Mouse (Mus musculus) neural tube, embryonic 12.5 days (tissue): ENCODE measurements around the gene Atp6v1a. TPM values are rescaled to one million over a fixed set of nuclear protein-coding genes. Genes with fewer than 3 reads are reported as not detected.

ENCODE experiments used
- ATAC-seq: fragments of 200-750 bp; cut with Nextera tagmentation; 2 replicates; pipeline ENCODE4 v1.8.0; 2017; ENCODE audit warnings: low read depth, mild to moderate bottlenecking, moderate TSS enrichment, moderate library complexity; ENCODE audit not compliant: low FRiP score
- H3K27ac ChIP-seq: fragments of 300-500 bp; sonication (generic); 2 replicates; pipeline ENCODE4 v1.5.1; 2016
- H3K27me3 ChIP-seq: fragments of 300-500 bp; sonication (generic); replicated peaks from 2 replicates; pipeline ENCODE4 v1.6.1; 2016; ENCODE audit warnings: mild to moderate bottlenecking
- H3K36me3 ChIP-seq: fragments of 300-500 bp; sonication (generic); 2 replicates; pipeline ENCODE4 v1.6.1; 2016; ENCODE audit warnings: mild to moderate bottlenecking
- H3K4me1 ChIP-seq: fragments of 300-500 bp; sonication (generic); 2 replicates; pipeline ENCODE4 v1.6.1; 2016
- H3K4me2 ChIP-seq: fragments of 300-500 bp; sonication (generic); replicated peaks from 2 replicates; pipeline ENCODE4 v1.6.1; 2016; ENCODE audit warnings: mild to moderate bottlenecking
- H3K4me3 ChIP-seq: fragments of 300-500 bp; sonication (generic); 2 replicates; pipeline ENCODE4 v1.5.1; 2016
- H3K9ac ChIP-seq: fragments of 300-500 bp; sonication (generic); 2 replicates; pipeline ENCODE4 v1.6.1; 2016; ENCODE audit warnings: mild to moderate bottlenecking
- H3K9me3 ChIP-seq: fragments of 300-500 bp; sonication (generic); 2 replicates; pipeline ENCODE4 v1.6.1; 2016; ENCODE audit warnings: mild to moderate bottlenecking
- WGBS: fragments of 180-500 bp; shearing (Covaris S2); methylation state at CpG from one replicate; pipeline ENCODE4 v1.1.7; 2016; 5-methylcytosine and 5-hydroxymethylcytosine counted together
- polyA plus RNA-seq: library from polyadenylated mRNA; unstranded; fragments of >200 nt; fragmentation: Nextera tagmentation; extraction: Ambion mirVana; gene quantifications from 2 replicates; pipeline ENCODE4 v1.2.1, GENCODE M21; 2016

Gene Atp6v1a
- polyA plus RNA-seq, 1 experiment from 2014 or later = 72.1 TPM

DNA sequence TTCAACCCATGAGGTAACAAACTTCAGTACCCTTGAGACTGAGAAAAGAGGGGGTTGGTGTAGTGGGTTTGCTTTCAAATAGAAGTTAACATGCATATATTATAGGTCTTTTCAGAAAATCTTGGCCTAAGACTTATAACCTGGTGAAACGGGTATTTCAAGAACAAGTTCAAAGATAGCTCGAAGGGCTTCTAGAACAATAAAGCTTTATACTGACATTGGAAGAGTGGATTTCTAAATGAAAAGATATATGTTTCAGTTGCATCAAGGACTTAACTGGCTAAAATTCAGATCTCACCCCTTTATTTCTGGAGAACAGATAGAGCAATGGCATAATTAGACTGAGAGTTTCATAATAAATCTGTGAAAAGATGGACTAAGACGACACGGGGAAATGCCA is 29.5 kb upstream of the Atp6v1a start:
- H3K4me2 ChIP-seq = no peak overlapping the region
- WGBS = 86% methylated on average over 4 of the region's 4 CpGs
- H3K9me3 ChIP-seq = no peaks in the 10 kb centered on the region
- ATAC-seq = no peak
- H3K27ac ChIP-seq = no peak overlapping the region
- no peaks in the 10 kb centered on the region for H3K27me3 ChIP-seq
- no peak overlapping the region for H3K9ac ChIP-seq
- H3K36me3 ChIP-seq = no peaks in the 10 kb centered on the region
- no peak overlapping the region for H3K4me3 ChIP-seq
- peaks cover under 1% of the 10 kb centered on the region; the same call in 1 of the 2 replicates for H3K4me1 ChIP-seq

- Histone ChIP-seq H3K4me1 (no peaks in the 10 kb centered on the region), H3K4me3 (no peak overlapping the region), H3K27me3 (no peaks in the 10 kb centered on the region), H3K27ac (no peak overlapping the region), H3K4me2 (no peak overlapping the region), H3K36me3 (no peaks in the 10 kb centered on the region), H3K9me3 (no peaks in the 10 kb centered on the region), H3K9ac (no peak overlapping the region)
- no peak for ATAC-seq
- 62% methylated on average over 3 of the region's 3 CpGs for WGBS
These were observed 25.7 kb upstream of the Atp6v1a start for GRCm38 (mm10) chr16:44165182-44165581.

DNA sequence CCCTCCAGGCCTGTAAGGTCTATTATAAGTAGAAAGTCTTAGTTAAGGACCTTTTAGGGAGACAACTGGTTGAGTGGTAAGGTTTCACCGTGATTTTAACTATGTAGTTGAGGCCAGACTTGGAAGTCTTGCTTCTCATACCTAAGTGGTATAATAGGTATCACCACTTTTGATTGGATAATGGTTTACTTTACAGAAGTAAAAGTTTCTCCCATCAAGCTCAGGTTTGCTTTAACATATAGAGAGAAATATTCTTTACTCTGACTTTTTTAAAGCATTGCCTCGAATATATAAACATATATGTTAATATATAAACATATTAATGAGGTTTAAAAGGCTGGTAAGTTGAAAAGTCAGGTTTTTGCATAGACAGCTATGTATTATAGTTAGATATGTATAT is 24.3 kb upstream of the Atp6v1a start:
- no peaks in the 10 kb centered on the region for H3K4me1 ChIP-seq
- no peak overlapping the region for H3K27ac ChIP-seq
- H3K9me3 ChIP-seq = no peaks in the 10 kb centered on the region
- no peak overlapping the region for H3K4me3 ChIP-seq
- no peaks in the 10 kb centered on the region for H3K27me3 ChIP-seq
- ATAC-seq = no peak
- peaks cover 3% of the 10 kb centered on the region; the same call in 1 of the 2 replicates for H3K36me3 ChIP-seq
- H3K9ac ChIP-seq = no peak overlapping the region
- 89% methylated on average over 2 of the region's 2 CpGs for WGBS
- H3K4me2 ChIP-seq = no peak overlapping the region

GRCm38 (mm10) chr16:44159325-44159724 is 19.8 kb upstream of the Atp6v1a start:
- H3K36me3 ChIP-seq = peaks cover 11% of the 10 kb centered on the region; the same call in 1 of the 2 replicates
- no peak overlapping the region for H3K4me2 ChIP-seq
- 96% methylated on average over 7 of the region's 7 CpGs for WGBS
- H3K9ac ChIP-seq = no peak overlapping the region
- H3K9me3 ChIP-seq = no peaks in the 10 kb centered on the region
- H3K27me3 ChIP-seq = no peaks in the 10 kb centered on the region
- no peak for ATAC-seq
- no peak overlapping the region for H3K27ac ChIP-seq
- no peak overlapping the region for H3K4me3 ChIP-seq
- no peaks in the 10 kb centered on the region for H3K4me1 ChIP-seq

- H3K4me1 ChIP-seq = no peaks in the 10 kb centered on the region
- no peak overlapping the region for H3K9ac ChIP-seq
- H3K27ac ChIP-seq = no peak overlapping the region
- H3K36me3 ChIP-seq = peaks cover 9% of the 10 kb centered on the region; the same call in 1 of the 2 replicates
- no peak for ATAC-seq
- no peaks in the 10 kb centered on the region for H3K9me3 ChIP-seq
- WGBS = 67% methylated on average over 6 of the region's 6 CpGs
- H3K4me3 ChIP-seq = no peak overlapping the region
- no peak overlapping the region for H3K4me2 ChIP-seq
- no peaks in the 10 kb centered on the region for H3K27me3 ChIP-seq
These were observed 15.1 kb upstream of the Atp6v1a start for GRCm38 (mm10) chr16:44154497-44155057.

GRCm38 (mm10) chr16:44149002-44149767 is 9.7 kb upstream of the Atp6v1a start:
- H3K4me3 ChIP-seq = no peak overlapping the region
- 91% methylated on average over 1 of the region's 1 CpGs for WGBS
- no peak overlapping the region for H3K9ac ChIP-seq
- H3K27me3 ChIP-seq = no peaks in the 10 kb centered on the region
- no peaks in the 10 kb centered on the region for H3K4me1 ChIP-seq
- H3K27ac ChIP-seq = no peak overlapping the region
- no peaks in the 10 kb centered on the region for H3K36me3 ChIP-seq
- ATAC-seq = no peak
- H3K9me3 ChIP-seq = no peaks in the 10 kb centered on the region
- H3K4me2 ChIP-seq = no peak overlapping the region

DNA sequence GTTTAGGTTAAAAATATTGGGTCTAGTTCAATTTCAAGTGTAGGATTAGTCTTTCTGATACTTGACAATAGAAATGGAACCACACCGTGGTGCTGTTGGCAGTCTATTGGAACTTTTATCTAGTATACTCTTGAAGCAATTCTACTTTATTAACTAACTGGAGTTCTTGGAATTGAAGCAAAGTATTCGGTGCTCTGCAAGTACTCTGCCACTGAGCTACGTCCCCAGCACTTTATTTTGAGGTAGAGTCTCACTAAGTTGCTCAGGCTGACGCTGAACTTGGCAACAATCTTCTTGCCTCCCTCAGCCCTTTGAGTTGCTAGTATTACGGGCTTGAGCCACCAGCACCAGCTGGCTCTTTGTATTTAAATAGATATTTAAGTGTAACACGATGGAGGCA is 2.0 kb upstream of the Atp6v1a start:
- 61% methylated on average over 6 of the region's 6 CpGs for WGBS
- Histone ChIP-seq H3K4me3 (no peak overlapping the region), H3K4me2 (peak overlapping the region; percentile 75), H3K9me3 (no peaks in the 10 kb centered on the region), H3K27ac (no peak overlapping the region), H3K27me3 (no peaks in the 10 kb centered on the region), H3K4me1 (peaks cover 12% of the 10 kb centered on the region; the same call in 1 of the 2 replicates), H3K36me3 (no peaks in the 10 kb centered on the region), H3K9ac (no peak overlapping the region)
- ATAC-seq = no peak

GRCm38 (mm10) chr16:44140186-44140787 is 782 bp upstream of the Atp6v1a start:
- WGBS = under 1% methylated on average over 42 of the region's 44 CpGs
- H3K9ac ChIP-seq = peak overlapping the region; percentile 87
- ATAC-seq = peak; percentile 52

DNA sequence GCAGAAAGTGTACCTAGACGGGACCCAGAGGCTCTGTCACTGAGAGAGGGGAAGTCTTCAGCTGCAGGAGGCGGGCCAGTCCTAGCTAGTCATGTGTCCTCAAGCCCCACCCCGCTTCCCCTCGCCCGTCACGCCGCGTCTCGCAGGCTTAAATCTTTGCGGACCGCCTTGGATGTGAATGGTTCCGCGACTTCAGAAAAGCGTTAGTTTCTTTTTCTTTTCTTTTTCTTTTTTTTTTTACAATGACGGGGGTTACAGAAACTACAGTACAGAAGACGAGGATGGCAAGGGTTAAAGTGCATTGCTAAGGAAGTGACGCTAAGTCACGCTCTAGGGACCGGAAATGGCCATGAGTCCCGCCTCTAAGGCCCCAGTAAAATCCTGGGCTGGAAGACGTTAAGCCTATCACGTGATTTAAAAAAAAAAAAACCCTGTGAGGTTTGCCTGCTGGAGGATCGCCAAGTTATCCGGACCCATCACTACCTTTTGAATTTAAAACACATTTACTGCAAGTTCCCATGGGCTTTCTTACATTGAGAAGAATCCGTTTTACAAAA is 448 bp downstream of the Atp6v1a start:
- peak overlapping the region; percentile 91 for H3K4me2 ChIP-seq
- no peaks in the 10 kb centered on the region for H3K27me3 ChIP-seq
- WGBS = under 1% methylated on average over 25 of the region's 25 CpGs
- no peaks in the 10 kb centered on the region for H3K36me3 ChIP-seq
- peak overlapping the region; percentile 87 for H3K9ac ChIP-seq
- ATAC-seq = peak; percentile 88
- peak overlapping the region; percentile 92 for H3K27ac ChIP-seq
- no peaks in the 10 kb centered on the region for H3K9me3 ChIP-seq
- peak overlapping the region; percentile 90 for H3K4me3 ChIP-seq
- peaks cover 12% of the 10 kb centered on the region; the same call in 1 of the 2 replicates for H3K4me1 ChIP-seq

More at GRCm38 (mm10) chr16:44140186-44140787, 782 bp upstream of the Atp6v1a start:
- Histone ChIP-seq H3K9me3 (no peaks in the 10 kb centered on the region), H3K4me3 (peak overlapping the region; percentile 90), H3K36me3 (no peaks in the 10 kb centered on the region), H3K27ac (peak overlapping the region; percentile 92), H3K4me1 (peaks cover 12% of the 10 kb centered on the region; the same call in 1 of the 2 replicates), H3K4me2 (peak overlapping the region; percentile 75), H3K27me3 (no peaks in the 10 kb centered on the region)

DNA sequence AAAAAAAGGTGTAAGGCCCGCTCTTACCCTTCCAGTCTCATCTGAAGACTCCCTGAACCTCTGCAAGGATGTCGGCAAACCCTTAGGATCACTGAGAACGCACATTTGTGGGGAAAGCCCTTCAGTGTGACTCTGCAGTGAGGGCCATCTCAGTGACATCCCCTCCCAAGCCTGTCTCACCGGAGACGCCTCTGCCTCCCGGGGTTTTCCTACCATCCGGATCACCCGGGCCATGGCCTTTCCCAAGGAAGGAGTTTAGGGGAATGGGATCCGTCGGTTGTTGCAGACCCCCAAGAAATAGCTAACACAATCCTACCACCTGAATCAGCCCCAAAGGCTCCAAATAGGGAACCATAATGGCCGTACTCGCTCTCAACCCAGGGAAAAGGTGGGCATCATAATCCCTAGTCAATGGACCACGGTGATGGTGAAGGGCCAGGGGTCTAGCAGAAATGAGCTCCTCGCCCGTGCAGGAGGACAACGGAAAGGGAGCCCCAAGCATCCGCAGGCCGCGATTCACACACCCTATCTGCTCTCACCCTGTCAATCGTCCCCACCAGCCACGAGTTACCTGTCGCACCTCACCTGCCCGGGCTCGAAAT is 1.0 kb downstream of the Atp6v1a start:
- no peaks in the 10 kb centered on the region for H3K9me3 ChIP-seq
- H3K4me2 ChIP-seq = peak overlapping the region; percentile 91
- peak overlapping the region; percentile 90 for H3K4me3 ChIP-seq
- H3K9ac ChIP-seq = peak overlapping the region; percentile 81
- 2% methylated on average over 24 of the region's 24 CpGs for WGBS
- H3K27me3 ChIP-seq = no peaks in the 10 kb centered on the region
- H3K27ac ChIP-seq = peak overlapping the region; percentile 72; the same call in 1 of the 2 replicates
- ATAC-seq = peak; percentile 55
- peaks cover 12% of the 10 kb centered on the region; the same call in 1 of the 2 replicates for H3K4me1 ChIP-seq
- H3K36me3 ChIP-seq = no peaks in the 10 kb centered on the region

- H3K27ac ChIP-seq = no peak overlapping the region
- H3K4me2 ChIP-seq = no peak overlapping the region
- 91% methylated on average over 6 of the region's 6 CpGs for WGBS
- no peak overlapping the region for H3K4me3 ChIP-seq
- H3K27me3 ChIP-seq = no peaks in the 10 kb centered on the region
- no peak for ATAC-seq
- no peak overlapping the region for H3K9ac ChIP-seq
- no peaks in the 10 kb centered on the region for H3K9me3 ChIP-seq
- peaks cover 12% of the 10 kb centered on the region; the same call in 1 of the 2 replicates for H3K4me1 ChIP-seq
- H3K36me3 ChIP-seq = no peaks in the 10 kb centered on the region
These were observed 2.9 kb downstream of the Atp6v1a start for GRCm38 (mm10) chr16:44136511-44137021.
